ENCODE assay signal across 8 mouse cellular contexts in the genomic region with DNA sequence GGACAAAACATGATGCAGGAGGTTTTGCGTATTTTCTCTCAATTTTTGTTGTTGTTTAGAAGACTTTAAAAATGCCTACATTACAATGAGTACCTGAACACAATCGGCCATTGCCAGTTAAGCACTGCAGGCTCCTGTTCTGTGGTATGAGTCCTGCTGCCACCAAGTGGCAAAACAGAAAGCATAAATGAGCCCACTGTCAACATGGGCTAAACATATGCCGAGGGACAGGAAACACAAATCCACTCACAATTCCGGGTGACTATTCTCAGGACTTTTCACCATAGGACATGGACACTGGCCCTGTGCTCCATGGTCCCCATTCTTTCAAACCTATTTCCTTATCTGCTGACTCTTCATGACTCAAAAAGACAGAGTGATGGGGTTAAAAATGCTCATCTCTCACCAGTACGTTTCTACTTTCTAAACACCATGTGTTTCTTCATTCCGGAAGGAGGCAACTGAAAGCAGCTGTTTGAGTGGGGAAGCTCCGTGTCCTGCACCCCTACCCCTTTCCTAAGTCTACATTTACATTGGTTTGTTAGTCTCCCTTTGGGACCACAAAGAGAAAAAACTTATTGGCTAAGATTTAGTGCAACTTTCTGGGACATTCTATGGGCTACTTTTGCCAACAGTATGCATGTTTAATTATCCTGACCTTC. TPM values are rescaled to one million over a fixed set of nuclear protein-coding genes. Genes with fewer than 3 reads are reported as not detected.
DNase-seq lines count a peak whose midpoint lies in the region; ATAC-seq and TF ChIP-seq lines count a peak whose summit lies in the region.

No protein-coding gene starts in this region.

- peak in 1 of 2 experiments; percentile 72; a peak in 2 of 4 replicates for TF ChIP-seq CTCF in CH12.LX (conservative IDR thresholded peaks at IDR 0.05 in 1 of 2, IDR thresholded peaks at IDR 0.05 in 1 of 2; ENCODE audit: low read depth in 2 of 2, low read length in 2 of 2)
- peak; percentile 66 for TF ChIP-seq CTCF in lung, postnatal 0 days (IDR thresholded peaks at IDR 0.05)

- peak overlapping the region; percentile 62 for H3K4me2 ChIP-seq in CH12.LX (ENCODE audit: insufficient read depth, low read depth, poor library complexity, severe bottlenecking)
- peak overlapping the region; percentile 29; the same call in 1 of the 2 replicates for H3K4me2 ChIP-seq in lung, postnatal 0 days (replicated peaks; ENCODE audit: low read depth, low read length)

- H3K4me1 ChIP-seq in CH12.LX (ENCODE audit: control insufficient read depth in 1 of 2, insufficient read depth in 2 of 2) = peaks cover 0 to 13% of the 10 kb centered on the region in 2 experiments; a peak in 2 of 4 replicates
- H3K4me1 ChIP-seq in lung, postnatal 0 days (ENCODE audit: insufficient read depth, low read depth, low read length) = no peaks in the 10 kb centered on the region

- no peak overlapping the region; the same call in 1 of the 2 replicates for H3K27ac ChIP-seq in CH12.LX (ENCODE audit: insufficient read depth, low read depth)
- H3K27ac ChIP-seq in lung, postnatal 0 days (ENCODE audit: low read length) = peak overlapping the region; percentile 33

- H3K79me2 ChIP-seq in CH12.LX (replicated peaks; ENCODE audit: control insufficient read depth, extremely low read depth, insufficient read depth, poor library complexity, severe bottlenecking) = 0 out of 2 replicates have a peak, but pooled peaks cover 1% of the 10 kb centered on the region

- peaks cover 0 to 5% of the 10 kb centered on the region in 2 experiments for H3K36me3 ChIP-seq in CH12.LX (replicated peaks in 1 of 2; ENCODE audit: control insufficient read depth in 1 of 2, insufficient read depth in 1 of 2, low read length in 1 of 2)
- peaks cover 4% of the 10 kb centered on the region; the same call in 1 of the 2 replicates for H3K36me3 ChIP-seq in lung, postnatal 0 days (ENCODE audit: insufficient read depth, low read length)

- peak; percentile 48 for ATAC-seq in lung, postnatal 0 days

- no peaks in the 10 kb centered on the region for H3K27me3 ChIP-seq in CH12.LX (replicated peaks)
- no peaks in the 10 kb centered on the region for H3K27me3 ChIP-seq in lung, postnatal 0 days (replicated peaks; ENCODE audit: insufficient read depth, low read length)

- WGBS in lung, postnatal 0 days = 35% methylated on average over 7 of the region's 7 CpGs

- peak overlapping the region; percentile 43 for H3K9ac ChIP-seq in CH12.LX (ENCODE audit: insufficient read depth, low read depth)
- no peak overlapping the region for H3K9ac ChIP-seq in lung, postnatal 0 days (replicated peaks; ENCODE audit: low read depth)

- peak; percentile 19 to 57 for DNase-seq in layer of hippocampus, adult 18-20 months (ENCODE audit: low spot score in 2 of 2)
- DNase-seq in layer of hippocampus, postnatal 36 days = no peak
- DNase-seq in CH12.LX (ENCODE audit: extremely low read depth) = peak; percentile 28
- peak; percentile 7 for DNase-seq in adrenal gland, postnatal 25 days
- DNase-seq in heart, postnatal 14 days = peak; percentile 26 to 35
- DNase-seq in lung, postnatal 0 days (ENCODE audit: low spot score) = peak; percentile 46
- DNase-seq in urinary bladder, postnatal 10 days (ENCODE audit: low spot score) = no peak
- DNase-seq in spleen, adult 18-20 months = no peak

- 0 out of 2 replicates have a peak, but pooled peaks have one; percentile 20 for TF ChIP-seq POLR2A in CH12.LX (IDR thresholded peaks at IDR 0.05; ENCODE audit: low read depth, low read length)

- no peaks in the 10 kb centered on the region for H3K9me3 ChIP-seq in CH12.LX (replicated peaks; ENCODE audit: low read length)
- no peaks in the 10 kb centered on the region for H3K9me3 ChIP-seq in lung, postnatal 0 days (ENCODE audit: low read length)

- in situ Hi-C loops in CH12.LX (cut with MboI; ENCODE audit: low pct_ligation_motif_present, low pct_unique_long_range_greater_than_20kb, low sequenced_read_pairs) = loop anchor here (10.0 kb wide), 1 partner anchor 291 kb away; no protein-coding TSS in a partner anchor

- no peak for TF ChIP-seq EP300 in CH12.LX (IDR thresholded peaks at IDR 0.05; ENCODE audit: low read length)
- no peak for TF ChIP-seq EP300 in lung, postnatal 0 days (IDR thresholded peaks at IDR 0.05)

- peak overlapping the region in 2 of 3 experiments; percentile 26 to 33 for H3K4me3 ChIP-seq in CH12.LX (replicated peaks in 1 of 3; ENCODE audit: low read depth in 2 of 3, low read length in 2 of 3, poor library complexity in 1 of 3)
- 0 out of 2 replicates have a peak overlapping the region, but pooled peaks have one; percentile 2 for H3K4me3 ChIP-seq in lung, postnatal 0 days (ENCODE audit: low read depth, low read length)

- intact Hi-C loops in heart, postnatal 14 days (cut with DNase I) = no loop called here

- dilution Hi-C loops in CH12.LX (cut with MboI; ENCODE audit: extremely low pct_ligation_motif_present, extremely low pct_unique_long_range_greater_than_20kb, low sequenced_read_pairs) = no loop called here

- peak; percentile 48 for TF ChIP-seq RAD21 in CH12.LX (IDR thresholded peaks at IDR 0.05; ENCODE audit: low read depth, low read length)

TF ChIP-seq in CH12.LX, 34 proteins besides CTCF, POLR2A, EP300 and RAD21:
- peak; percentile 59 for TF ChIP-seq SMC3 (IDR thresholded peaks at IDR 0.05; ENCODE audit: low read depth, low read length)
- TF ChIP-seq USF2 (conservative IDR thresholded peaks at IDR 0.05; ENCODE audit: low read depth, low read length) = no peak
- TF ChIP-seq ELF1 (IDR thresholded peaks at IDR 0.05; ENCODE audit: low read depth, low read length) = 0 out of 2 replicates have a peak, but pooled peaks have one; percentile 16
- TF ChIP-seq HCFC1 (IDR thresholded peaks at IDR 0.05; ENCODE audit: low read depth, low read length) = no peak
- no peak for TF ChIP-seq MAZ (IDR thresholded peaks at IDR 0.05; ENCODE audit: low read depth, low read length)
- no peak for TF ChIP-seq CHD2 (IDR thresholded peaks at IDR 0.05; ENCODE audit: low read length)
- TF ChIP-seq TBP (conservative IDR thresholded peaks at IDR 0.05; ENCODE audit: low read depth, low read length) = 0 out of 2 replicates have a peak, but pooled peaks have one; percentile 7
- TF ChIP-seq PAX5 (IDR thresholded peaks at IDR 0.05; ENCODE audit: low read length) = no peak
- no peak for TF ChIP-seq GABPA (IDR thresholded peaks at IDR 0.05; ENCODE audit: insufficient replicate concordance, low read depth, low read length)
- no peak for TF ChIP-seq BHLHE40 (IDR thresholded peaks at IDR 0.05; ENCODE audit: low read depth, low read length)
- TF ChIP-seq RCOR1 (conservative IDR thresholded peaks at IDR 0.05; ENCODE audit: low read depth, low read length) = no peak
- TF ChIP-seq ETS1 (conservative IDR thresholded peaks at IDR 0.05; ENCODE audit: low read depth, low read length) = no peak

RNA-seq across cellular contexts. Expression of a gene that starts 57.2 kb away (rescaled TPM):
- 10 to 100 TPM; 82.0 to 91.7 TPM for total RNA-seq in layer of hippocampus, adult 18-20 months (2021)
- 10 to 100 TPM; 80.7 to 90.9 TPM for total RNA-seq in layer of hippocampus, postnatal 36 days (2021)
- total RNA-seq in CH12.LX (2012; rRNA removed) = 52.6 and 60.8 TPM in 2 replicates
- total RNA-seq in CH12.LX (2014; rRNA removed) = 3.6 and 3.9 TPM in 2 replicates
- 3.7 TPM in 2 replicates for polyA plus RNA-seq in CH12.LX (2012; ENCODE audit: insufficient read length, low read depth)
- 23.9 and 24.6 TPM in 2 replicates for total RNA-seq in adrenal gland, postnatal 25 days (2021)
- total RNA-seq in heart, postnatal 14 days (2021) = 10 to 100 TPM; 28.7 to 31.2 TPM
- 9.1 and 9.9 TPM in 2 replicates for polyA plus RNA-seq in lung, postnatal 0 days (2015; fragmentation: Nextera tagmentation; extraction: Ambion mirVana)

Comparison
In these comparisons a context has a peak if more than half of its experiments do, and no peak if none do; other contexts are left out.
1. DNase-seq: peak in layer of hippocampus, adult 18-20 months (2 of 2), CH12.LX (single experiment), adrenal gland, postnatal 25 days (single experiment), heart, postnatal 14 days (2 of 2) and lung, postnatal 0 days (single experiment); none in layer of hippocampus, postnatal 36 days (0 of 2), urinary bladder, postnatal 10 days (single experiment) and spleen, adult 18-20 months (0 of 2).